8 mouse cellular contexts compared by ENCODE assay signal in genomic region chr5:115506454-115507201, GRCm38 (mm10). TPM values are rescaled to one million over a fixed set of nuclear protein-coding genes. Genes with fewer than 3 reads are reported as not detected.
DNase-seq lines count a peak whose midpoint lies in the region; ATAC-seq and TF ChIP-seq lines count a peak whose summit lies in the region.

Gene Pxn, plus strand, starts transcription at chr5:115506676.

- TF ChIP-seq POLR2A in cerebellum, adult 2 months (IDR thresholded peaks at IDR 0.05; ENCODE audit: borderline replicate concordance, insufficient read depth, low read length) = peak; percentile 84
- peak; percentile 83 for TF ChIP-seq POLR2A in lung, adult 2 months (IDR thresholded peaks at IDR 0.05; ENCODE audit: borderline replicate concordance, extremely low read depth, low read depth, low read length)

- 0 out of 2 replicates have a peak, but pooled peaks cover 4% of the 10 kb centered on the region for H3K9me3 ChIP-seq in G1E (replicated peaks)
- no peaks in the 10 kb centered on the region for H3K9me3 ChIP-seq in neural tube, embryonic 15.5 days (replicated peaks)

- H3K4me2 ChIP-seq in neural tube, embryonic 15.5 days = peak within 1 kb of the TSS; percentile 87

- peak; percentile 86 for DNase-seq in G1E (ENCODE audit: low spot score)
- DNase-seq in cerebellum, adult 2 months = peak; percentile 91 to 96
- DNase-seq in forelimb bud, embryonic 11.5 days (ENCODE audit: low read depth, low spot score) = peak; percentile 92
- DNase-seq in heart, postnatal 4 days = peak; percentile 97
- DNase-seq in layer of hippocampus, adult 2 months (ENCODE audit: low spot score in 2 of 2) = peak; percentile 84 to 95
- DNase-seq in lung, adult 2 months = peak; percentile 91
- DNase-seq in testis, postnatal 14 days (ENCODE audit: low spot score) = peak; percentile 90

- H3K27ac ChIP-seq in cerebellum, adult 2 months (ENCODE audit: insufficient read depth, low read length) = peak within 1 kb of the TSS; percentile 78
- peak within 1 kb of the TSS; percentile 94 for H3K27ac ChIP-seq in layer of hippocampus, adult 2 months
- H3K27ac ChIP-seq in neural tube, embryonic 15.5 days (replicated peaks) = peak within 1 kb of the TSS; percentile 72

- WGBS in cerebellum, adult 2 months = 2% methylated on average over 70 of the region's 74 CpGs
- WGBS in lung, adult 2 months = under 1% methylated on average over 74 of the region's 74 CpGs
- WGBS in neural tube, embryonic 15.5 days = under 1% methylated on average over 58 of the region's 74 CpGs

- H3K4me3 ChIP-seq in G1E (ENCODE audit: low read depth, low read length) = peak within 1 kb of the TSS; percentile 93
- peak within 1 kb of the TSS; percentile 82 for H3K4me3 ChIP-seq in cerebellum, adult 2 months (replicated peaks; ENCODE audit: insufficient read depth, low read depth, low read length)
- peak within 1 kb of the TSS; percentile 94 for H3K4me3 ChIP-seq in layer of hippocampus, adult 2 months
- peak within 1 kb of the TSS; percentile 84 for H3K4me3 ChIP-seq in lung, adult 2 months (replicated peaks; ENCODE audit: extremely low read depth, low read depth, low read length)
- peak within 1 kb of the TSS; percentile 97 for H3K4me3 ChIP-seq in neural tube, embryonic 15.5 days (replicated peaks)

- peak within 1 kb of the TSS; percentile 86 for H3K9ac ChIP-seq in neural tube, embryonic 15.5 days (replicated peaks)

- H3K4me1 ChIP-seq in G1E (ENCODE audit: insufficient read depth, low read depth, low read length) = peaks cover 14% of the 10 kb centered on the region
- H3K4me1 ChIP-seq in cerebellum, adult 2 months (ENCODE audit: control insufficient read depth, insufficient read depth, low read length) = peaks cover 9% of the 10 kb centered on the region
- peaks cover 9% of the 10 kb centered on the region; the same call in 1 of the 2 replicates for H3K4me1 ChIP-seq in lung, adult 2 months (ENCODE audit: control insufficient read depth, insufficient read depth, low read length)
- peaks cover 37% of the 10 kb centered on the region for H3K4me1 ChIP-seq in neural tube, embryonic 15.5 days

- peak; percentile 82 for ATAC-seq in G1E (ENCODE audit: extremely low read depth, insufficient number of reproducible peaks, low FRiP score, poor library complexity, severe bottlenecking)
- peak; percentile 72 for ATAC-seq in neural tube, embryonic 15.5 days (ENCODE audit: low FRiP score)

- peak; percentile 70 for TF ChIP-seq CTCF in G1E (IDR thresholded peaks at IDR 0.05; ENCODE audit: low read depth, low read length)
- peak; percentile 87 for TF ChIP-seq CTCF in cerebellum, adult 2 months (IDR thresholded peaks at IDR 0.05; ENCODE audit: borderline replicate concordance, insufficient read depth, low read depth, low read length)
- peak; percentile 85 for TF ChIP-seq CTCF in layer of hippocampus, adult 2 months (conservative IDR thresholded peaks at IDR 0.05)
- peak; percentile 72 for TF ChIP-seq CTCF in lung, adult 2 months (IDR thresholded peaks at IDR 0.05; ENCODE audit: insufficient read depth, low read length)

- H3K27me3 ChIP-seq in G1E (ENCODE audit: insufficient read depth, low read length) = peaks cover 29% of the 10 kb centered on the region
- H3K27me3 ChIP-seq in cerebellum, adult 2 months (ENCODE audit: control insufficient read depth, insufficient read depth, low read length) = no peaks in the 10 kb centered on the region
- H3K27me3 ChIP-seq in neural tube, embryonic 15.5 days (replicated peaks) = no peaks in the 10 kb centered on the region

- peaks cover 8% of the 10 kb centered on the region for H3K36me3 ChIP-seq in G1E (replicated peaks)
- H3K36me3 ChIP-seq in neural tube, embryonic 15.5 days = no peaks in the 10 kb centered on the region

RNA-seq across cellular contexts. Expression of gene Pxn, which starts in this region (rescaled TPM):
- total RNA-seq in G1E (2014; fragmentation: Nextera tagmentation) (17.8 and 25.8 TPM in 2 replicates), G1E (2017) (12.0 and 14.2 TPM in 2 replicates)
- polyA plus RNA-seq in G1E (2012) = 62.9 and 63.3 TPM in 2 replicates
- 194 and 240 TPM in 2 replicates for polyA plus RNA-seq in cerebellum, adult 2 months (2012; rRNA removed)
- 10 to 100 TPM; 62.9 to 66.0 TPM for total RNA-seq in heart, postnatal 4 days (2021)
- total RNA-seq in layer of hippocampus, adult 2 months (2021) = 10 to 100 TPM; 40.8 to 47.3 TPM
- polyA plus RNA-seq in lung, adult 2 months (2012; rRNA removed) = 214 and 226 TPM in 2 replicates
- 21.3 and 28.2 TPM in 2 replicates for polyA plus RNA-seq in neural tube, embryonic 15.5 days (2015; fragmentation: Nextera tagmentation; extraction: Ambion mirVana)

Comparison
In these comparisons a context has a peak if more than half of its experiments do, and no peak if none do; other contexts are left out.
1. Peak in every context shown above with its lines: DNase-seq, ATAC-seq, H3K4me3 ChIP-seq and H3K27ac ChIP-seq.